Mouse (Mus musculus): ENCODE results near the gene Trim43a.
A peak's percentile ranks its signal among the peaks of the same experiment; 100 is the strongest.
"Not testable (repeated sequence)": the region's sequence is repeated elsewhere in the genome, so short reads cannot be mapped to it uniquely, and the experiment has no call there.

The Trim43a gene

DNA sequence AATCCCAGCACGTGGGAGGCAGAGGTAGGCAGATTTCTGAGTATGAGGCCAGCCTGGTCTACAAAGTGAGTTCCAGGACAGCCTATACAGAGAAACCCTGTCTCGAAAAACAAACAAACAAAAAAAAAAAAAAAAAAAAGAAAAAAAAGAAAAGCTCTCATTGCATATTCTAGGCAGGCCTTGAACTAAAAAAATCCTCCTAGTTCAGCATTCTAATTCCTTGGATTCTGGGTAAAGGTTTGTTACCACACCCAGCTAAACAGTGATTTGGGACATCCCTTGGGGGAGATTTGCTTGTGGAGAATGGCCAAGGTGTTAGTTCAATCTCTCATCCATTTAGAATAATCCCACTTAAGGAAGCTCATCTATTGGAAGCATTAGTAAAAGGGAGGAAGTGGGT lies at the start of gene Trim43a:
Trim43a (plus strand) TSS at position 301 of the 400 bp plus-strand sequence.
- DNase-seq: not testable (repeated sequence)

DNA sequence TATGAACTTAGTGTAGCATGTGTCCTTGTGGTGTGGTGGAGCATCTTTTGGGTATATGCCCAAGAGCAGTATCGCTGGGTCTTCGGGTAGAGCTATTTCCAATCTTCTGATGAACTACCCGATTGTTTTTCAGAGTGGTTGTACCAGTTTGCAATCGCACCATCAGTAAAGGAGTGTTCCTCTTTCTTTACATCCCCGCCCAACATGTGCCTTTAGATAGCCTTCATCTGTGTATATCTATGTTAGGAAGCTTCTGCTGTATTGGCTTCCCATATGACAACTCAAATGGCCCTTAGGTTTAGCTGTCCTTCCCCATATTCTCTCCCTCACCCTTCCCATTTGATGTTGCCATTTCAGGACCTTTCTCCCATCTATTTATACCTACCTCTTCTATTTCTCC lies 46.6 kb upstream of the Trim43a start:
- no peak for DNase-seq

DNA sequence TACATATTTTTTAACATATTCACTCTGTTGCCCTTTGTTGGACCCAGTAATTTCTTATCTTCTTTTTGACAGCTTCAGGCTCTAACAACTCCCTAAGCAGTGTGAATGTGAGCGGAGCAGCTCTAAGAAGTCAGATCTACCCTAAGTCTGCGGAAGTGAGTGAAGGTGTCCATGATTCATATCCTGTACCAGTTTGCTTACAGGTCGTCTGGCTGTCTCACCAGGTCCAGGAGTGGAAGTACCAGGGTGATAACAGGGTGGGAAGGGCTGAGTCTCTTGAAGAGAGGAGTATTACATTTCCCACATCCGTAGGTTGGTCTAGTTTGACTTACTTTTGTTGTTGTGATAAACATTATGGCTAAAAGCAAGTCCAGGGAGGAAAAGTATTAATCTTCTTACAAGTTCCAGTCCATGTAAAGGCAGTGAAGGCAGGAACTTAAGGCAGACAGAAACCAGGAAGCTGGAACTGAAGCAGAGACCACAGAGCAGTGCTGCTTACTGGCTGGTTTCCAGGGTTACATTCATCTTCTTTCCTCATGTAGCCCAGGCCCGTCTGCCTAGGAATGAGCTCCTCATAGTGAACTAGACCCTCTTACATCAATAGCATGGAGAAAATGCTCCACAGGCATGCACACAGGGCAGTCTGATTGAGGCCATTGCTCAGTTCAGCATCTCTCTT lies 41.0 kb upstream of the Trim43a start:
- DNase-seq: no peak

DNA sequence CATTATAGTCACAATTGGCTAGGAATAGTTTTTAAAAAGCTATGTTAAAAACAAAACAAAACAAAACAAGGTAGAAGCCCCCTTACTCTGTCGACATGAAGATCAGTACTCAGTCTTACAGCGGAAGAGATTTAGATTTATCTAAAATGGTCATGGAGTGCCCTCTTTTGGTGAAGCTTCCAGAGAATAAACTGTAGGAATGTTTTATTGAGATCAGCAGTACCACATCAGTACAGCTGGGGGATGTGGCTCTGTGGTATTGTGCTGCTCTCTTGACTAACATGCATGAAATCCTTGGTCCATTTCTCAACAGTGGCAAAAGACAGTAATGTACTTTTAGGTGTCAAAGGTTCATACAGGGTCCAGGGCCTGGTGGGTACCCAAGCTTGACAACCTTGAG lies 37.9 kb upstream of the Trim43a start:
- DNase-seq: no peak

DNA sequence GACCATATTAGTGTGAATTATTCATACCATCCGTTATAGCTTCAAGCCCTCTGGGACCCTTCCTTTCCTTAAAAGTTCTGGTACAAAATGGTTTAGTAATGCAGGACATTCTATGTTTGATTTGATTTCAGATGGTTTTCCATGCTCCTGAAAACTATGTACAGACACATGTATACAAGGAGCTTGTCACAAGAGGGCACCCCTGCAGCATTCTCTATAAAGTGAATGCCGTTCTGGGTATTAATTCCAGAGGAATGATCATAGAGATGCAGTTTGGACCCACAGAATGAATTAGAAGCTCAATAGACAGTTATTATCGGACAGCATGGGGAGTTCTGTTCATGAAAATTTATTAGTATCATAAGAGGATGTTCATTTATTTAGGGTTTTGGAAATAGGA lies 35.2 kb upstream of the Trim43a start:
- peak in 1 of 2 experiments; percentile 28 for DNase-seq

DNA sequence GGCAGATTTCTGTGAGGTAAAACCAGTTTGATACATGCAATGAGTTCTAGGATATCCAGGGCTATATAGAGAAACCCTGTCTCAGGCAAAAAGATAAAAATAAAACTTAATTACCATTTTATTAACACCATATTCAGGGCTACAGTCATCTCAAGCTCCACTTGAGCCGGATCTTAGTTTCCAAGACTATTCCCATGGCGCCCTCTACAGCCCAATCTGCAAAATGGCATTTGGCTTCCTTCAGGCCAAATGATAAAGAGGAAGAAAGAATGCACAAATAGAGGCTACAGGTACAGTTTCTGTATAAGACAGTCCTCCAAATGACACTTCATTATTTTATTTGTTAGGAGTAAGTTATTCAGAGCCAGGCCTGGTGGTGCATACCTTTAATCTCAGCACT lies 34.5 kb upstream of the Trim43a start:
- peak; percentile 44 to 53 for DNase-seq

DNA sequence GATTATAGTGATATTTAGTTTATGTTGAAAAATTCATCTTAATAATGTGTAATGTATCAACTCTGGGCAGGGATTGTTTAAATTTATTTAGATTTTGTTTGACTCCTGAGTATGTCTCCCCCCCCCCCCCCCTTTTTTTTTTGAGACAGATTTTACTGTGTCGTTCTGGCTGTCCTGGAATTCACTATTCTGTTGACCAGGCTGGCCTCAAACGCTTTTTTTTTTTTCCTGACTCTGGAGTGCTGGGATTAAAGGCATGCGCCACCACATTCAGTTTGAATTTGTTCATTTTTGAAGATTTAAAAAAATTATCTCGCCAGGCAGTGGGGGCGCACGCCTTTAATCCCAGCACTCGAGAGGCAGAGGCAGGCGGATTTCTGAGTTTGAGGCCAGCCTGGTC lies 34.0 kb upstream of the Trim43a start:
- no peak for DNase-seq

DNA sequence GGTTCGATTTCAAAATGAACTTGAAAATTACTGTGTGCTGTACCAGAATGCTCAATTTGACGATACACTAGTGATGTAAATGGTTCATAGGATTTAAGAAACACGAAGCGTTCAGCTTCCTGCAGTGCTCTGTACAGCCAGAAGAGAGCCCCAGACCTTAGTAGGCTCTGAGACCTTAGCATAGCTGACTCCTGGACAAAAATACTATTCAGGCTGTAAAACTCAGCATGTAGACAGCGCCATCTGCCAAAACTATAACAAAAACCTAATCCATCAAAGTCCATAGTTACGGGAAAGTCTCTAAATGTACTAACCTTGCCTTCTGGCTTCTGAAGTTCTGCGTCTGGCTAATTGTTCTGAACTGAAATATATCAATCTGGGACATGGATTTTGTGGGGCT lies 33.4 kb upstream of the Trim43a start:
- DNase-seq: peak in 1 of 2 experiments; percentile 25

DNA sequence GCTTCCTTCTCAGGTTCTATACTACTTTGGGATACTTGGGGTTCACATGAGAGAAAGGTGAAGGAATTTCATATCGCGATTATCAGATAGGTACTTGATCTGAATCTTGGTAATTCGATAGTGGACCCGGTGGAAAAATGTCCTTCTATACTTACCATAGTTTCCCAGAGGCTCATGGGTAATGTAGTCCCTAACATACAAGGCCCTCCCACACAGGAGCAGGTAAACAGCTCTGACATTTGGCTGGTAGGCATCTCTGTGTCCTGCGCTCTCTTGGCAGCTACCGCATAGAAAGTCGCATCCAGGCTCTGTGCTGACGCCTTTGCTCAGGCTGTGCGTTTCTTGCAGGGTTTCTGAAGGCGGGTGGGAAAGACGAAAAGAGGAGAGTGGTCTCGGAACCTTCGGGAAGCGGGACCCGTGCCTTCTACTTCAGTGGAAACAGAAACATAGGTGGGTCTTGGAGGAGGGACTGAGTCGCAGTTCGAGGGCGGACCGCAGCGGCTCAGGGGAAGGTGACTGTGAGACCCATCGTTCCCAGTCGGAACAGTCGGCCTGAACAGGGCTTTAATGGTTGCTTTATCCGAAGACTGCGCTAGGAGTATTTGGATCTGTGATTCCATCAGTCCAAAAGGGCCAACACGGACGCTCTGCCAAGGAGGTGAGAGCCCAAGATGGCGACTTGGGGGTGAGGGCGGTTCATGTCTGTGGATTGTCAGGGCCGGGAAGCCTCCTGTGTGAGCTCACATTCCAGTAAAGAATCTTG lies 32.7 kb upstream of the Trim43a start, which contains the start of gene Zfp949:
Zfp949 (plus strand) TSS at position 170 of the 763 bp plus-strand sequence.
- DNase-seq: peak; percentile 76 to 86

DNA sequence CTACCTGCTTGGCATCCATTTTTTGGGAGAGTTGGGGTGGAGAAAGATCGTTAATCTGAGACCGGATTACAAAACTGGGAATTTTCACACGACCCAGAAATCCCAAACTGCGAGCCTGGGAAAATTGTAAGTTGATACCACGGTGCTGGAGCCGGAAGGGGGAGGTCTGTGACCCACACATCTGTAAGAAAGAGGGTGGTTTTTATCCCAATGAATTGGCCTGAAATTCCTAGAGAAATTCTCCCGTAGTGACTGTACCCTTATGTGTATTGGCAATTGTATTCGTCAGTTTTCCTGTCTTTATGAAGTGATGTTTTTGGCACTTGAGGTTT lies 32.1 kb upstream of the Trim43a start:
- DNase-seq: no peak

DNA sequence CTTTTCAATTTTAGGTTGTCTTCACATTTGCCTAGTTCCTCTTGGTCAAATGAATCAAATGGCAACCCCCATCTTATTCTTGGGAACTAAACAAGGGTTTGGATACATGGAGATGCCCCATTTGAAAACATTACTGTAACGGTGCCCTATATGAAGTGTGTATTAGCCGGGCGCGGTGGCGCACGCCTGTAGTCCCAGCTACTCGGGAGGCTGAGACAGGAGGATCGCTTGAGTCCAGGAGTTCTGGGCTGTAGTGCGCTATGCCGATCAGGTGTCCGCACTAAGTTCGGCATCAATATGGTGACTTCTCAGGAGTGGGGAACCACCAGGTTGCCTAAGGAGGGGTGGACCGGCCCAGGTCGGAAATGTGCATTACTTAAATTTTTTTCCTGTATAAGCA lies 27.6 kb upstream of the Trim43a start:
- no peak for DNase-seq

DNA sequence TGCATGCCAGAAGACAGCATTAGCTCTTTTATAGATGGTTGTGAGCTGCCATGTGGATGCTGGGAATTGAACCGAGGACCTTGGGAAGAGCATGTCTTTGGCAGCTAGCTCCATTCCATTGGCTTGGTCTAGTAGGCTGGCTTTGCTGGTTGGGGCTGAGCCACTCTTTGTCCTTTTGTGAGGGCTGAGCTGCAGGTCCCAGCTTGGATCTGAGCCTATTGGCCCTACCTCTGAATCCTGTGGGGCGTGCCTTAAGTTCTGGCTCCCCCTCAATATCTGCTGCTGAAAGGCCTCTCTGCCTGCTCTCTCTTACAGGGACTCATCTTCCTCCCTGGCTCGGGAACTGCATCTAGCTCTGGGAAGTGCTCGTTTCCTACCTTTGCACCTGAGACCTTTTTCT lies 22.5 kb upstream of the Trim43a start:
- DNase-seq: peak in 1 of 2 experiments; percentile 10

DNA sequence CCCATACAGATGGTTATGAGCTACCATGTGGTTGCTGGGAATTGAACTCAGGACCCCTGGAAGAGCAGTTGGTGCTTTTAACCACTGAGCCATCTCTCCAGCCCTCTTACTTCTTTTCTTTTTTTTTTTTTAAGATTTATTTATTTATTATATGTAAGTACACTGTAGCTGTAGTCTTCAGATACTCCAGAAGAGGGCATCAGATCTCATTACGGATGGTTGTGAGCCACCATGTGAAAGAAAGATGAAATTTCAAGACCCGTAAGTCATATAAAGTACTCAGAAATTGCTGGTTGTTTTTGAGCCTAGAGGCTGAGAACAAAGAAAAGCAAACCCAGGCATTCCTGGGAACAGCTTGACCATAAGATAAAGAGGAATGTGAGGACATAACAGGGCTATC lies 19.2 kb upstream of the Trim43a start:
- DNase-seq: not testable (repeated sequence)

DNA sequence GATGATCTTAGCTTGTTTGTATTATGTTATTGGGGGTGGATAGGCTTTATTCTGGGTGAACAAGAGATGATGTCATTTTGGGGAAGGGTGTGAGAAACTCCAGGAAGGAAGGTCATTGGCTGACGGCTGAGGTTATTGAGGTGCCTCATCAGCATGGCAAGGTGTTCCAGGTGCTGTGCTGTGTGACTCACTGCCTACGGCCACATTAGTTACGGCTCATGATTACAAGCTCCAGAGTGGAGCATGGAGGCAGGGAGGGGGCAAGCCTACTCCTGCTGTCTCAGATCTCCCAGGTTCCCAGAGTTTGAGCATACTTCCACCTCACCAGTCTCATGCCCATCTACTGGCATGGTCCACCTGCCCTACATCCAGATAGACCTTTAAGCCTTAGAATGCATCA lies 10.2 kb upstream of the Trim43a start:
- not testable (repeated sequence) for DNase-seq

DNA sequence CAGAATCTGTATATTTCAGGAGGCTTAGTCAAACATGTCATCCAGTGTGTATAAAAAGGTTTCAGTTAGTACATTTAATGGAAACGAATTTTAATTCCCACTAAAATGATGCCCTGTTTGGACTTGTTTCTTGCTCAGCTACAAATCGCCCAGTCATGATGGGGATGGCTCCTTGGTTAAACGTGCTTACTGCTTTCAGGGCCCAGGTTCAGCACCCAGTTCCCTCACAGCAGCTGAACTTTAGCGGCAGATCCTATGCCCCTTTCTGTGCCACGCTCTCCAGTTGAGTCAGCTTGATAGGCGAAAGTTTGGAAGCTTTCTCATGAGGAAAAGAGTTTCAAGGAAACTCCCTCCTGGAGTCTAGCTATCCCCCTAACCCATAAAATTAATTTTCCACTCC lies 13.0 kb downstream of the Trim43a start:
- DNase-seq: not testable (repeated sequence)

DNA sequence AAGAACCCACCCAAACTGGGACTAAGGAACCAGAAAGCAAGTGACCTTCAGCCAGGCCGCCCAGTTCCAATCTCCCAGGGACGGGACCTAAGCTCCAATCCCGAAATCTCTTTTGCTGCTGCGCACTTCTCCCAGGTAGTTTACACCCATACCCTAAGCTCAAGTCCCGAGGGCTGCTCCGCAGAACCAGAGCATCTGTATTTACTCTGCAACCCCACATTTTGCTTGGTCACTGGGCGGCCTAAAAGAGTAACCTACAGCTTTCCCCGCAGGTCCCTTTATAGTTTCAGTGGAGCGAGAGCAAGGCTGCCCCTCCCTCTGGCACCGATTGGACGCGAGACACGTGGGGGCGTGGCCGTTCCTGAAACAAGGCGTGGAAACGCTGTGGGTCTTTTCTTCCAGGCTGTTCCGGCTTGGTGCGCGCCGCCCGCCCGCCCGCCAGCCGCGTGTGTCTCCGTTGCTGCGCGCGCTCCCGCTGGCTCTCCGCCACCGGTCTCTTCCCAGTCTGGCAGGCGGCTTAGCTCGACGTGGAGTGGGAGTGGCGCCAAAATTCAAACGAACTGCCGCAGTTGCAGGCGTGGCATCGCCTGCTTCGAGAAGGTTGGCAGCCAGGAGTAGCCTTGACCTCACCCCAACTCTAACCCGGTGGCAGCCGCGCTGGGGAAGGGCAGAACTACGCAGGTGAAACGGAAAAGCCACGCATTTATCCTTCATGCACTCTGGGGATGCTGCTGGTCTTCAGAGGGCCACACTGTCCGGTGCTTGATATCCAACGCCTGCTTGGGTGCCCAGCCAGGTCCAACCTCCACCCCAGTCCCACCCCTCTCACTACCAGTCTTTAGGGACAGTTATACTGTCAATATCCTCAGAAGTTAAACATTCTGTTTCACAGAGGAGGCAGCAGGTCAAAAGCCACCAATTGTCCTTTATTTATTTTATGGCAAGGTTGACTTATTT lies 18.8 kb downstream of the Trim43a start:
- DNase-seq: peak; percentile 97 to 98

DNA sequence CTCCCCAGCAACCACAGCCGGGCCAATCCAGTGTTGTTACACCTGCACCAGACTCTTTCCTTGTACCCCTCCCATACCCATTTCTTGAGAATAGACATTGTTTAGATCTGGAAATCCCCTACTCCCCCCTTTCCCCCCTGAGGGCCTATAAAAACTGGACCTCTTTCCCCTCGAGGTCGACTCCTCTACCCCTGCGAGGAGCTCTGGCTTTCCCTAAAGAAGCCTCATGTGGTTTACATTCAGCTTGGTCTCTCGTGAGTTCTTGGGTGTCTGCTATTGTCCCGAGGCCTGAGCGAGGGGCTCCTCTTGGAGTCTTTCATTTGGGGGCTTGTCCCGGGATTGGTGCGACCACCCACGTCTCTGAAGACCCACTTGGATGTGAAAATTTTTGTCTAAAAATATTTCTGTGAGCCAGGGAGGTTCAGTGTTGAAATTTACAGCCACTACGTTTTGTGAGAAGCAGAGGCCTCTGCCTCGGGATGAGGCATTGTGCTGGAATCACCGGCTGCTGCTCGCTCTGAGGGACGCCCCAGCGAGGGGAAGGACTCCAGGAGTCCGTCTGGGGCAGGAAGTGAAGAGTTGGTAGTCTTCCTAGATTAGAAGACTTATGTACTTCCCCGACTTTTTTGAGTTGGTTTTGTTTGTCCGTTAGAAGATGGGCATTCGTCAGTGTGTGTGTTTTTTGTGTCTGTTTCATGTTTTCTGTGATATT lies 45.3 kb downstream of the Trim43a start:
- DNase-seq: not testable (repeated sequence)

DNA sequence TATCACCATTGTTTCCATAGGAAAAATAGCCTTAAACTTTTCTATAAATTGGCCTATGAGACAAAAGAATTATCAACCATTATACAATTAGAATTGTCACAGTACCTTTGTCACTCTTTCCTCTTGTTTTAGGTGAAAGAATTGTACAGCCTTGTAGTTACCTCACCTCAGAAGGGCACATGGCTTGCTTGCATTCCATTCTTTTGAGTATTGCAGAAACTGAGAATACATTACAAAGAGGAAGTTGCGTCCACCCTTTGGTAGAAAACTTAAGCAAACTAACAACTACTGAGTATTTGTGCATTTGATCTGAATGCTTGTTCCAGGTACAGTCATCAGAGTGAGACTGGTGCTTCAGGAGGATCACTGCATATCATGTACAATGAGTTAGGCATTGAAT lies 57.4 kb downstream of the Trim43a start:
- DNase-seq: not testable (repeated sequence)

Measured in cerebellum, postnatal 36 days (tissue).